Mouse (Mus musculus): ENCODE measurements at regions not wholly inside any gene's neighbourhood (a gene's known extent, or its start where the extent isn't known, plus 50 kb on each side); places are given as distances from the start of the nearest gene placed in this dataset.

- TF ChIP-seq CTCF (IDR thresholded peaks at IDR 0.05; ENCODE audit: low read depth, low read length) (no peak), POLR2A (IDR thresholded peaks at IDR 0.05; ENCODE audit: extremely low read depth, insufficient read depth, low read length) (no peak)
Measured at GRCm38 (mm10) chr4:153220074-153220473, 262.5 kb downstream of the Ajap1 start.

Data from liver, adult 2 months (tissue).